Mouse (Mus musculus): Measurements from ENCODE around the gene Cnot1. TPM values are rescaled to one million over a fixed set of nuclear protein-coding genes. Genes with fewer than 3 reads are reported as not detected.

The Cnot1 gene
- polyA plus RNA-seq, 1 experiment from 2014 or later, result 119 TPM

GRCm38 (mm10) chr8:95741732-95742131 is 65.5 kb downstream of the Cnot1 start:
- WGBS, result 91% methylated on average over 7 of the region's 7 CpGs

GRCm38 (mm10) chr8:95738596-95738995 is 68.7 kb downstream of the Cnot1 start:
- no peak overlapping the region for H3K4me3 ChIP-seq (ENCODE audit: low read depth, low read length)
- 88% methylated on average over 7 of the region's 7 CpGs for WGBS
- H3K9me3 ChIP-seq (ENCODE audit: control insufficient read depth, low read length), result no peaks in the 10 kb centered on the region
- ATAC-seq (ENCODE audit: insufficient read depth, low FRiP score, low TSS enrichment) (no peak), DNase-seq (ENCODE audit: low spot score) (no peak)
- no peak overlapping the region for H3K9ac ChIP-seq (ENCODE audit: low read length)
- no peak overlapping the region for H3K4me2 ChIP-seq (ENCODE audit: low read depth)
- no peaks in the 10 kb centered on the region for H3K27me3 ChIP-seq (ENCODE audit: control insufficient read depth, insufficient read depth, low read length)
- H3K4me1 ChIP-seq (ENCODE audit: control insufficient read depth, insufficient read depth, low read length), result no peaks in the 10 kb centered on the region
- H3K27ac ChIP-seq (ENCODE audit: low read depth, low read length), result no peak overlapping the region
- H3K36me3 ChIP-seq (ENCODE audit: control insufficient read depth, insufficient read depth, low read length), result peaks cover 32% of the 10 kb centered on the region

More at GRCm38 (mm10) chr8:95741732-95742131, 65.5 kb downstream of the Cnot1 start:
- H3K9ac ChIP-seq (ENCODE audit: low read length), result no peak overlapping the region
- no peaks in the 10 kb centered on the region for H3K4me1 ChIP-seq (ENCODE audit: control insufficient read depth, insufficient read depth, low read length)
- no peak for DNase-seq (ENCODE audit: low spot score)
- no peaks in the 10 kb centered on the region for H3K27me3 ChIP-seq (ENCODE audit: control insufficient read depth, insufficient read depth, low read length)
- H3K4me2 ChIP-seq (ENCODE audit: low read depth), result no peak overlapping the region
- ATAC-seq (ENCODE audit: insufficient read depth, low FRiP score, low TSS enrichment), result no peak
- no peak overlapping the region for H3K4me3 ChIP-seq (ENCODE audit: low read depth, low read length)
- H3K27ac ChIP-seq (ENCODE audit: low read depth, low read length), result no peak overlapping the region
- H3K36me3 ChIP-seq (ENCODE audit: control insufficient read depth, insufficient read depth, low read length), result peaks cover 29% of the 10 kb centered on the region
- no peaks in the 10 kb centered on the region for H3K9me3 ChIP-seq (ENCODE audit: control insufficient read depth, low read length)

- no peaks in the 10 kb centered on the region for H3K27me3 ChIP-seq (ENCODE audit: control insufficient read depth, insufficient read depth, low read length)
- no peak overlapping the region for H3K9ac ChIP-seq (ENCODE audit: low read length)
- H3K9me3 ChIP-seq (ENCODE audit: control insufficient read depth, low read length), result no peaks in the 10 kb centered on the region
- no peak for DNase-seq (ENCODE audit: low spot score)
- H3K27ac ChIP-seq (ENCODE audit: low read depth, low read length), result no peak overlapping the region
- H3K4me2 ChIP-seq (ENCODE audit: low read depth), result no peak overlapping the region
- no peaks in the 10 kb centered on the region for H3K4me1 ChIP-seq (ENCODE audit: control insufficient read depth, insufficient read depth, low read length)
- WGBS, result 93% methylated on average over 4 of the region's 4 CpGs
- no peak overlapping the region for H3K4me3 ChIP-seq (ENCODE audit: low read depth, low read length)
- ATAC-seq (ENCODE audit: insufficient read depth, low FRiP score, low TSS enrichment), result no peak
- peaks cover 24% of the 10 kb centered on the region for H3K36me3 ChIP-seq (ENCODE audit: control insufficient read depth, insufficient read depth, low read length)
Observed at GRCm38 (mm10) chr8:95727625-95728024, 79.6 kb downstream of the Cnot1 start.

- DNase-seq (ENCODE audit: low spot score) (no peak), ATAC-seq (ENCODE audit: insufficient read depth, low FRiP score, low TSS enrichment) (no peak)
- 19% methylated on average over 21 of the region's 21 CpGs for WGBS
- peak overlapping the region; percentile 85 for H3K4me3 ChIP-seq (ENCODE audit: low read depth, low read length)
- H3K9me3 ChIP-seq (ENCODE audit: control insufficient read depth, low read length), result no peaks in the 10 kb centered on the region
- H3K9ac ChIP-seq (ENCODE audit: low read length), result peak overlapping the region; percentile 73
- peak overlapping the region; percentile 62 for H3K4me2 ChIP-seq (ENCODE audit: low read depth)
- peaks cover 5% of the 10 kb centered on the region for H3K36me3 ChIP-seq (ENCODE audit: control insufficient read depth, insufficient read depth, low read length)
- peaks cover 13% of the 10 kb centered on the region for H3K4me1 ChIP-seq (ENCODE audit: control insufficient read depth, insufficient read depth, low read length)
- H3K27me3 ChIP-seq (ENCODE audit: control insufficient read depth, insufficient read depth, low read length), result no peaks in the 10 kb centered on the region
- no peak overlapping the region for H3K27ac ChIP-seq (ENCODE audit: low read depth, low read length)
Observed at GRCm38 (mm10) chr8:95716546-95717335, 90.5 kb downstream of the Cnot1 start.

GRCm38 (mm10) chr8:95715676-95716531 is 91.4 kb downstream of the Cnot1 start, which contains the start of gene Setd6:
Gene Setd6, plus strand, starts transcription at chr8:95715881.
- peak; percentile 90 for DNase-seq (ENCODE audit: low spot score)
- peaks cover 13% of the 10 kb centered on the region for H3K4me1 ChIP-seq (ENCODE audit: control insufficient read depth, insufficient read depth, low read length)
- ATAC-seq (ENCODE audit: insufficient read depth, low FRiP score, low TSS enrichment), result peak; percentile 83
- H3K36me3 ChIP-seq (ENCODE audit: control insufficient read depth, insufficient read depth, low read length), result peaks cover 5% of the 10 kb centered on the region
- H3K27ac ChIP-seq (ENCODE audit: low read depth, low read length), result 0 out of 2 replicates have a peak within 1 kb of the TSS, but pooled peaks have one; percentile 53
- peak within 1 kb of the TSS; percentile 73 for H3K9ac ChIP-seq (ENCODE audit: low read length)
- no peaks in the 10 kb centered on the region for H3K27me3 ChIP-seq (ENCODE audit: control insufficient read depth, insufficient read depth, low read length)
- under 1% methylated on average over 78 of the region's 79 CpGs for WGBS
- peak within 1 kb of the TSS; percentile 62 for H3K4me2 ChIP-seq (ENCODE audit: low read depth)
- no peaks in the 10 kb centered on the region for H3K9me3 ChIP-seq (ENCODE audit: control insufficient read depth, low read length)
- peak within 1 kb of the TSS; percentile 85 for H3K4me3 ChIP-seq (ENCODE audit: low read depth, low read length)

- Histone ChIP-seq H3K4me1 (ENCODE audit: control insufficient read depth, insufficient read depth, low read length) (peaks cover 13% of the 10 kb centered on the region), H3K27me3 (ENCODE audit: control insufficient read depth, insufficient read depth, low read length) (no peaks in the 10 kb centered on the region), H3K36me3 (ENCODE audit: control insufficient read depth, insufficient read depth, low read length) (peaks cover 5% of the 10 kb centered on the region), H3K27ac (ENCODE audit: low read depth, low read length) (no peak overlapping the region), H3K9me3 (ENCODE audit: control insufficient read depth, low read length) (no peaks in the 10 kb centered on the region), H3K9ac (ENCODE audit: low read length) (no peak overlapping the region), H3K4me2 (ENCODE audit: low read depth) (peak overlapping the region; percentile 62), H3K4me3 (ENCODE audit: low read depth, low read length) (no peak overlapping the region; the same call in 1 of the 2 replicates)
- 89% methylated on average over 6 of the region's 6 CpGs for WGBS
- ATAC-seq (ENCODE audit: insufficient read depth, low FRiP score, low TSS enrichment) (no peak), DNase-seq (ENCODE audit: low spot score) (no peak)
Observed at GRCm38 (mm10) chr8:95714837-95715413, 92.3 kb downstream of the Cnot1 start.

GRCm38 (mm10) chr8:95714367-95714766 is 92.9 kb downstream of the Cnot1 start:
- Histone ChIP-seq H3K4me3 (ENCODE audit: low read depth, low read length) (no peak overlapping the region), H3K36me3 (ENCODE audit: control insufficient read depth, insufficient read depth, low read length) (peaks cover 5% of the 10 kb centered on the region)

GRCm38 (mm10) chr8:95713100-95714010 is 93.9 kb downstream of the Cnot1 start:
- 76% methylated on average over 18 of the region's 19 CpGs for WGBS
- no peak overlapping the region for H3K27ac ChIP-seq (ENCODE audit: low read depth, low read length)
- ATAC-seq (ENCODE audit: insufficient read depth, low FRiP score, low TSS enrichment) (peak; percentile 19; the same call in 1 of the 2 replicates), DNase-seq (ENCODE audit: low spot score) (peak; percentile 69)
- H3K36me3 ChIP-seq (ENCODE audit: control insufficient read depth, insufficient read depth, low read length), result peaks cover 3% of the 10 kb centered on the region
- H3K9me3 ChIP-seq (ENCODE audit: control insufficient read depth, low read length), result no peaks in the 10 kb centered on the region
- no peak overlapping the region for H3K4me3 ChIP-seq (ENCODE audit: low read depth, low read length)
- no peak overlapping the region for H3K4me2 ChIP-seq (ENCODE audit: low read depth)
- no peaks in the 10 kb centered on the region for H3K27me3 ChIP-seq (ENCODE audit: control insufficient read depth, insufficient read depth, low read length)
- no peak overlapping the region for H3K9ac ChIP-seq (ENCODE audit: low read length)
- H3K4me1 ChIP-seq (ENCODE audit: control insufficient read depth, insufficient read depth, low read length), result peaks cover 13% of the 10 kb centered on the region

More at GRCm38 (mm10) chr8:95714367-95714766, 92.9 kb downstream of the Cnot1 start:
- WGBS, result 90% methylated on average over 4 of the region's 4 CpGs
- Histone ChIP-seq H3K9ac (ENCODE audit: low read length) (no peak overlapping the region), H3K27me3 (ENCODE audit: control insufficient read depth, insufficient read depth, low read length) (no peaks in the 10 kb centered on the region), H3K4me1 (ENCODE audit: control insufficient read depth, insufficient read depth, low read length) (peaks cover 13% of the 10 kb centered on the region), H3K27ac (ENCODE audit: low read depth, low read length) (no peak overlapping the region), H3K4me2 (ENCODE audit: low read depth) (no peak overlapping the region), H3K9me3 (ENCODE audit: control insufficient read depth, low read length) (no peaks in the 10 kb centered on the region)
- no peak for ATAC-seq (ENCODE audit: insufficient read depth, low FRiP score, low TSS enrichment)
- DNase-seq (ENCODE audit: low spot score), result no peak

All from neural tube, embryonic 11.5 days (tissue).